ENCODE assay signal across 10 mouse cellular contexts in genomic region chr3:93015460-93016104, GRCm38 (mm10). TPM values are rescaled to one million over a fixed set of nuclear protein-coding genes. Genes with fewer than 3 reads are reported as not detected.
DNase-seq lines count a peak whose midpoint lies in the region; ATAC-seq and TF ChIP-seq lines count a peak whose summit lies in the region.
"Had no signal": no experiment of that assay in that cellular context is flagged by ENCODE, and none has a peak within 500 bp of the region (broad histone marks: within the 10 kb centered on the region; RNA-seq: fewer than 3 reads in every experiment).

Crct1 (minus strand) TSS chr3:93015687.

- H3K9me3 ChIP-seq in embryonic facial prominence, embryonic 11.5 days (replicated peaks; ENCODE audit: control insufficient read depth, low read length): no peaks in the 10 kb centered on the region
- no peaks in the 10 kb centered on the region for H3K9me3 ChIP-seq in intestine, embryonic 15.5 days
- no peaks in the 10 kb centered on the region for H3K9me3 ChIP-seq in neural tube, embryonic 11.5 days (ENCODE audit: control insufficient read depth, low read length)

- H3K27ac ChIP-seq in kidney, adult 2 months (ENCODE audit: insufficient read depth, low read depth, low read length): no peak within 1 kb of the TSS
- H3K27ac ChIP-seq in embryonic facial prominence, embryonic 11.5 days (replicated peaks; ENCODE audit: low read depth, low read length): no peak within 1 kb of the TSS
- H3K27ac ChIP-seq in intestine, embryonic 15.5 days: no peak within 1 kb of the TSS
- H3K27ac ChIP-seq in neural tube, embryonic 11.5 days (ENCODE audit: low read depth, low read length): 0 out of 2 replicates have a peak within 1 kb of the TSS, but pooled peaks have one; percentile 8

- H3K27me3 ChIP-seq in kidney, adult 2 months (replicated peaks; ENCODE audit: control insufficient read depth, insufficient read depth, low read length): 0 out of 2 replicates have a peak, but pooled peaks cover 2% of the 10 kb centered on the region
- no peaks in the 10 kb centered on the region for H3K27me3 ChIP-seq in embryonic facial prominence, embryonic 11.5 days (ENCODE audit: control insufficient read depth, insufficient read depth, low read length)
- H3K27me3 ChIP-seq in intestine, embryonic 15.5 days (replicated peaks): no peaks in the 10 kb centered on the region
- no peaks in the 10 kb centered on the region for H3K27me3 ChIP-seq in neural tube, embryonic 11.5 days (ENCODE audit: control insufficient read depth, insufficient read depth, low read length)

- peak within 1 kb of the TSS; percentile 66 for H3K9ac ChIP-seq in embryonic facial prominence, embryonic 11.5 days (replicated peaks; ENCODE audit: low read length)
- H3K9ac ChIP-seq in intestine, embryonic 15.5 days: peak within 1 kb of the TSS; percentile 39
- peak within 1 kb of the TSS; percentile 55 for H3K9ac ChIP-seq in neural tube, embryonic 11.5 days (ENCODE audit: low read length)

- no peak for ATAC-seq in embryonic facial prominence, embryonic 11.5 days (replicated peaks; ENCODE audit: insufficient number of reproducible peaks, low FRiP score, low TSS enrichment, low read depth)
- ATAC-seq in intestine, embryonic 15.5 days: no peak; the same call in 1 of the 2 replicates
- no peak for ATAC-seq in neural tube, embryonic 11.5 days (ENCODE audit: insufficient read depth, low FRiP score, low TSS enrichment)

- no peak for TF ChIP-seq POLR2A in kidney, adult 2 months (IDR thresholded peaks at IDR 0.05; ENCODE audit: low read depth, low read length)

- DNase-seq in kidney, adult 2 months: no peak
- no peak for DNase-seq in kidney, postnatal 14 days
- no peak for DNase-seq in embryonic facial prominence, embryonic 11.5 days (ENCODE audit: low spot score)
- no peak for DNase-seq in neural tube, embryonic 11.5 days (ENCODE audit: low spot score)
- no peak for DNase-seq in T-cell, adult 2 months (ENCODE audit: low spot score)
- DNase-seq in layer of hippocampus, postnatal 10 days (ENCODE audit: low spot score in 2 of 2): no peak
- no peak for DNase-seq in lung, postnatal 25 days (ENCODE audit: low spot score)
- DNase-seq: thymus, postnatal 14 days had no signal

- TF ChIP-seq CTCF in kidney, adult 2 months (conservative IDR thresholded peaks at IDR 0.05; ENCODE audit: insufficient read depth, insufficient read length, low read depth, low read length): no peak

- H3K36me3 ChIP-seq in kidney, adult 2 months (ENCODE audit: control insufficient read depth, insufficient read depth, low read length): no peaks in the 10 kb centered on the region
- no peaks in the 10 kb centered on the region for H3K36me3 ChIP-seq in embryonic facial prominence, embryonic 11.5 days (replicated peaks; ENCODE audit: control insufficient read depth, insufficient read depth, low read depth, low read length)
- no peaks in the 10 kb centered on the region for H3K36me3 ChIP-seq in intestine, embryonic 15.5 days
- no peaks in the 10 kb centered on the region for H3K36me3 ChIP-seq in neural tube, embryonic 11.5 days (ENCODE audit: control insufficient read depth, insufficient read depth, low read length)

- peak within 1 kb of the TSS; percentile 64 for H3K4me2 ChIP-seq in embryonic facial prominence, embryonic 11.5 days (ENCODE audit: low read depth, low read length)
- peak within 1 kb of the TSS; percentile 91 for H3K4me2 ChIP-seq in intestine, embryonic 15.5 days (replicated peaks)
- H3K4me2 ChIP-seq in neural tube, embryonic 11.5 days (ENCODE audit: low read depth): peak within 1 kb of the TSS; percentile 62

- peak within 1 kb of the TSS; percentile 29; the same call in 1 of the 2 replicates for H3K4me3 ChIP-seq in kidney, adult 2 months (ENCODE audit: insufficient read depth, low read depth, low read length)
- peak within 1 kb of the TSS; percentile 39 for H3K4me3 ChIP-seq in embryonic facial prominence, embryonic 11.5 days (ENCODE audit: low read depth, low read length)
- H3K4me3 ChIP-seq in intestine, embryonic 15.5 days (replicated peaks): peak within 1 kb of the TSS; percentile 49
- peak within 1 kb of the TSS; percentile 31 for H3K4me3 ChIP-seq in neural tube, embryonic 11.5 days (ENCODE audit: low read depth, low read length)

- 35% methylated on average over 4 of the region's 4 CpGs for WGBS in kidney, adult 2 months
- 61% methylated on average over 4 of the region's 4 CpGs for WGBS in embryonic facial prominence, embryonic 11.5 days
- WGBS in intestine, embryonic 15.5 days: 34% methylated on average over 4 of the region's 4 CpGs
- 38% methylated on average over 4 of the region's 4 CpGs for WGBS in neural tube, embryonic 11.5 days

- no peaks in the 10 kb centered on the region for H3K4me1 ChIP-seq in kidney, adult 2 months (ENCODE audit: control insufficient read depth, insufficient read depth, low read length)
- no peaks in the 10 kb centered on the region for H3K4me1 ChIP-seq in embryonic facial prominence, embryonic 11.5 days (ENCODE audit: control insufficient read depth, insufficient read depth, low read length)
- 0 out of 2 replicates have a peak, but pooled peaks cover 2% of the 10 kb centered on the region for H3K4me1 ChIP-seq in intestine, embryonic 15.5 days (replicated peaks)
- H3K4me1 ChIP-seq in neural tube, embryonic 11.5 days (ENCODE audit: control insufficient read depth, insufficient read depth, low read length): no peaks in the 10 kb centered on the region

RNA-seq across cellular contexts. Expression of gene Crct1, which starts in this region (rescaled TPM):
- not detected in 2 replicates for polyA plus RNA-seq in kidney, adult 2 months (2012; rRNA removed)
- polyA plus RNA-seq in embryonic facial prominence, embryonic 11.5 days (2014; fragmentation: Nextera tagmentation; extraction: Ambion mirVana): 0.70 TPM in 1 of 2 replicates, not detected in the other
- polyA plus RNA-seq in intestine, embryonic 15.5 days (2015; fragmentation: Nextera tagmentation; extraction: Ambion mirVana): not detected in 2 replicates
- polyA plus RNA-seq in neural tube, embryonic 11.5 days (2014; fragmentation: Nextera tagmentation; extraction: Ambion mirVana): 0.68 TPM in 1 of 2 replicates, not detected in the other
- total RNA-seq in layer of hippocampus, postnatal 10 days (2021): not detected
- total RNA-seq: common myeloid progenitor, adult 5-6 weeks had no signal
